Mouse (Mus musculus) hindbrain, embryonic 12.5 days (tissue): ENCODE measurements at regions not wholly inside any gene's neighbourhood (a gene's known extent, or its start where the extent isn't known, plus 50 kb on each side); places are given as distances from the start of the nearest gene placed in this dataset.

Experiments
- ATAC-seq: fragments of 200-750 bp; cut with Nextera tagmentation; 2 replicates; pipeline ENCODE4 v1.8.0; 2017; ENCODE audit warnings: moderate TSS enrichment; ENCODE audit not compliant: low FRiP score
- H3K27ac ChIP-seq: fragments of 300-500 bp; sonication (generic); 2 replicates; pipeline ENCODE4 v1.5.1; 2016; ENCODE audit warnings: mild to moderate bottlenecking
- H3K27me3 ChIP-seq: fragments of 300-500 bp; sonication (generic); 2 replicates; pipeline ENCODE4 v1.6.1; 2016; ENCODE audit warnings: mild to moderate bottlenecking
- H3K36me3 ChIP-seq: fragments of 300-500 bp; sonication (generic); 2 replicates; pipeline ENCODE4 v1.6.1; 2016; ENCODE audit warnings: mild to moderate bottlenecking
- H3K4me1 ChIP-seq: fragments of 300-500 bp; sonication (generic); 2 replicates; pipeline ENCODE4 v1.6.1; 2016
- H3K4me2 ChIP-seq: fragments of 300-500 bp; sonication (generic); replicated peaks from 2 replicates; pipeline ENCODE4 v1.6.1; 2016; ENCODE audit warnings: mild to moderate bottlenecking
- H3K4me3 ChIP-seq: fragments of 300-500 bp; sonication (generic); 2 replicates; pipeline ENCODE4 v1.5.1; 2016; ENCODE audit warnings: mild to moderate bottlenecking
- H3K9ac ChIP-seq: fragments of 300-500 bp; sonication (generic); 2 replicates; pipeline ENCODE4 v1.6.1; 2016; ENCODE audit warnings: mild to moderate bottlenecking, moderate library complexity
- H3K9me3 ChIP-seq: fragments of 300-500 bp; sonication (generic); replicated peaks from 2 replicates; pipeline ENCODE4 v1.6.1; 2016; ENCODE audit warnings: mild to moderate bottlenecking
- WGBS: fragments of 180-500 bp; shearing (Covaris S2); methylation state at CpG from one replicate; pipeline ENCODE4 v1.1.7; 2016; 5-methylcytosine and 5-hydroxymethylcytosine counted together

- no peaks in the 10 kb centered on the region for H3K36me3 ChIP-seq
- H3K9me3 ChIP-seq = no peaks in the 10 kb centered on the region
- H3K27ac ChIP-seq = no peak overlapping the region
- no peak overlapping the region for H3K4me3 ChIP-seq
- no peak overlapping the region for H3K9ac ChIP-seq
- ATAC-seq = no peak
- H3K4me2 ChIP-seq = no peak overlapping the region
- H3K4me1 ChIP-seq = peaks cover 5% of the 10 kb centered on the region; the same call in 1 of the 2 replicates
- no peaks in the 10 kb centered on the region for H3K27me3 ChIP-seq
- 37% methylated on average over 5 of the region's 5 CpGs for WGBS
These were observed 498.1 kb upstream of the Tnp1 start for GRCm38 (mm10) chr1:73513822-73514221.

DNA sequence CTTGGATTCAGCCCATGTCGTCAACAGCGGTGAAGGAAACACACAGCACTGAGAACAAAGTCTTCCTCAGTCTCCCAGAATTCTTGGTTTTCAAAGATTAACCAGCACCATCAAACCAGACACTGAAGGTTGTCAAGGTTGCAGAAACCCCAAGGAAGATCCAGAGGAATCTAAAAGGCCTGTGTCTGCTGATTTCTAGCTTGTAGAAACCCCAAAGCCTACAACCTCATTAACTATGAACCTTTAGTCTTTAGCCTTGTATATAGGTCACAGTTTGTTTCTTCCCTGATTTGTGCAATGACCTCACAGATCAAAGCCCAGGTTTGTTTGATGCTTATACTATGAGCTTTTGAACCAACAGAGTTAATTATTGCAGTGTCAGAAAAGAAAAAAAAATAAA is 497.1 kb upstream of the Tnp1 start:
- no peak overlapping the region for H3K9ac ChIP-seq
- no peaks in the 10 kb centered on the region for H3K9me3 ChIP-seq
- no peak for ATAC-seq
- no peak overlapping the region for H3K4me2 ChIP-seq
- H3K4me1 ChIP-seq = peaks cover 5% of the 10 kb centered on the region; the same call in 1 of the 2 replicates
- no peak overlapping the region for H3K27ac ChIP-seq
- no peaks in the 10 kb centered on the region for H3K36me3 ChIP-seq
- H3K27me3 ChIP-seq = no peaks in the 10 kb centered on the region
- 90% methylated on average over 2 of the region's 2 CpGs for WGBS
- H3K4me3 ChIP-seq = no peak overlapping the region

- H3K4me1 ChIP-seq = no peaks in the 10 kb centered on the region
- H3K36me3 ChIP-seq = no peaks in the 10 kb centered on the region
- no peak overlapping the region for H3K9ac ChIP-seq
- WGBS = 70% methylated on average over 10 of the region's 10 CpGs
- no peaks in the 10 kb centered on the region for H3K9me3 ChIP-seq
- no peak overlapping the region for H3K4me3 ChIP-seq
- H3K27me3 ChIP-seq = no peaks in the 10 kb centered on the region
- no peak for ATAC-seq
- no peak overlapping the region for H3K4me2 ChIP-seq
- no peak overlapping the region for H3K27ac ChIP-seq
These were observed 491.5 kb upstream of the Tnp1 start for GRCm38 (mm10) chr1:73507071-73507754.

DNA sequence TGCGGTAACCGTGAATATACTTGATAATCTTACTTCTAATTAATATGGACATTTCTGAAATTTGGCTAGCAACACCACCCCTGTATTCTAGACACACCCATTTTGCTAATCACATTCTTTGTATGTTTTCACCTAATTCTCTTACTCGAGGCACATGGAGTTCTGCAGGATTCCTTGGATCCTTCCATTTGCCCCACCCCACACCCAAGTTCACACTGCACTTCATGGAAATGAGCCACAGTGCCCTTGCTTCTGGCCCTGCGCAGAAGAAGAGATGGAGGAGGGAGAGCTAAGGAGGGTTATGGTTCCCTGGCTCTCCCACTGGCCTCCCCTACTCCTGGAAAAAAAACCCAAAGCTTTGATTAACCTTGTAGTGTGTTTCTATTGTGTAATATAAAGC is 487.9 kb upstream of the Tnp1 start:
- H3K9ac ChIP-seq = no peak overlapping the region
- no peak for ATAC-seq
- H3K27ac ChIP-seq = no peak overlapping the region
- no peak overlapping the region for H3K4me2 ChIP-seq
- no peak overlapping the region for H3K4me3 ChIP-seq
- no peaks in the 10 kb centered on the region for H3K9me3 ChIP-seq
- 85% methylated on average over 4 of the region's 4 CpGs for WGBS
- H3K36me3 ChIP-seq = no peaks in the 10 kb centered on the region
- H3K4me1 ChIP-seq = no peaks in the 10 kb centered on the region
- H3K27me3 ChIP-seq = no peaks in the 10 kb centered on the region

DNA sequence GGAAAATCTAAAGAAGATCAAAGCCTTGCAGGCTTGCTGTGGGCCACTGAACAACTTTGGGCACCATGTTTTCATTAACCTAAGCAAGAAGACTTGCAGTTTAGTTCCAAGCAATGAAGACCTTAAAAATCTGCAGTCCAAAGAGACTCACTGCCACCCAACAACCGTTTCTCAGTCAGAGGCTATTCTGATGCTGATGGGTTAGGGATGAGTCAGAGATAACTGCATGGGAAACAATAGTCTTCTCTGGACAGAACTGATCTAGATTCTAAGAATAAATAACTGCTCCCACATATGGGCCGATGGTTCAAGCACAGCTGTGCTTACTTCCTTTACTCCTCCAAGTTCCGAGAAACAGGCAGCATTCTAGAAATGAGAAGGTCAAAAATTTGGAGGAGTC is 485.0 kb upstream of the Tnp1 start:
- no peaks in the 10 kb centered on the region for H3K9me3 ChIP-seq
- no peak for ATAC-seq
- no peaks in the 10 kb centered on the region for H3K36me3 ChIP-seq
- no peak overlapping the region for H3K4me2 ChIP-seq
- H3K4me3 ChIP-seq = no peak overlapping the region
- no peaks in the 10 kb centered on the region for H3K4me1 ChIP-seq
- H3K27me3 ChIP-seq = no peaks in the 10 kb centered on the region
- 80% methylated on average over 3 of the region's 3 CpGs for WGBS
- no peak overlapping the region for H3K27ac ChIP-seq
- H3K9ac ChIP-seq = no peak overlapping the region

- no peak overlapping the region for H3K4me2 ChIP-seq
- ATAC-seq = no peak
- no peaks in the 10 kb centered on the region for H3K36me3 ChIP-seq
- H3K9ac ChIP-seq = no peak overlapping the region
- no peaks in the 10 kb centered on the region for H3K4me1 ChIP-seq
- H3K27me3 ChIP-seq = no peaks in the 10 kb centered on the region
- H3K27ac ChIP-seq = no peak overlapping the region
- no peaks in the 10 kb centered on the region for H3K9me3 ChIP-seq
- H3K4me3 ChIP-seq = no peak overlapping the region
These were observed 480.5 kb upstream of the Tnp1 start for GRCm38 (mm10) chr1:73495971-73496749.

- Histone ChIP-seq H3K9me3 (no peaks in the 10 kb centered on the region), H3K4me1 (no peaks in the 10 kb centered on the region), H3K4me2 (no peak overlapping the region), H3K27ac (no peak overlapping the region), H3K36me3 (no peaks in the 10 kb centered on the region), H3K27me3 (no peaks in the 10 kb centered on the region), H3K4me3 (no peak overlapping the region), H3K9ac (no peak overlapping the region)
- ATAC-seq = no peak
- WGBS = 70% methylated on average over 2 of the region's 2 CpGs
These were observed 466.2 kb upstream of the Tnp1 start for GRCm38 (mm10) chr1:73481956-73482355.

- Histone ChIP-seq H3K27ac (no peak overlapping the region), H3K9me3 (no peaks in the 10 kb centered on the region), H3K4me1 (no peaks in the 10 kb centered on the region), H3K27me3 (no peaks in the 10 kb centered on the region), H3K36me3 (no peaks in the 10 kb centered on the region), H3K4me2 (no peak overlapping the region), H3K9ac (no peak overlapping the region), H3K4me3 (no peak overlapping the region)
- WGBS = 46% methylated on average over 4 of the region's 4 CpGs
- no peak for ATAC-seq
These were observed 463.7 kb upstream of the Tnp1 start for GRCm38 (mm10) chr1:73479349-73479920.

GRCm38 (mm10) chr1:73460598-73460997 is 444.9 kb upstream of the Tnp1 start:
- Histone ChIP-seq H3K27ac (no peak overlapping the region), H3K36me3 (no peaks in the 10 kb centered on the region), H3K27me3 (no peaks in the 10 kb centered on the region), H3K4me1 (peaks cover 4% of the 10 kb centered on the region; the same call in 1 of the 2 replicates), H3K9me3 (no peaks in the 10 kb centered on the region), H3K4me3 (no peak overlapping the region), H3K4me2 (no peak overlapping the region), H3K9ac (no peak overlapping the region)
- no peak for ATAC-seq
- WGBS = 77% methylated on average over 3 of the region's 3 CpGs

GRCm38 (mm10) chr1:73459754-73460534 is 444.2 kb upstream of the Tnp1 start:
- Histone ChIP-seq H3K9ac (no peak overlapping the region), H3K4me3 (no peak overlapping the region), H3K4me2 (no peak overlapping the region), H3K27me3 (no peaks in the 10 kb centered on the region), H3K4me1 (peaks cover 4% of the 10 kb centered on the region; the same call in 1 of the 2 replicates), H3K27ac (no peak overlapping the region), H3K36me3 (no peaks in the 10 kb centered on the region), H3K9me3 (no peaks in the 10 kb centered on the region)
- no peak for ATAC-seq
- WGBS = 56% methylated on average over 13 of the region's 13 CpGs

DNA sequence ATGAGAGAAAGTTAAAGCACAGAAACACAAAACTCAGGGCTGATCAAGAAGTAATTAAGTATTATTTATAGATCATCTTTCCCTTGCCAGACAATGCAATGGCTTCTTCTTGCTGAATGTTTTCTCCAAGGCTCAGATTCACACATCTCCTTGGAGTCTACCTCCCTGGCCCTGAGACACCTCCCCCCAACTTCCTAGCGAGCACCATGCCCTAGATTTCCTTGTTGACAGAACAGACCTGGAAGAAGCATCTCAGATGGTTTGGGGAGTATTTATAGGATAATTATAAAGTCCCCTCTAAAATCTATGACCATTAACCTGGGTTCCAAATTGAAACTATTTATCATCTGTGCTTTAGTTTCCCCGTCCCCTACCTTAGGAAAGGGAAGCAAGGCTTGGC is 441.6 kb upstream of the Tnp1 start:
- 85% methylated on average over 2 of the region's 2 CpGs for WGBS
- H3K4me2 ChIP-seq = no peak overlapping the region
- H3K4me1 ChIP-seq = peaks cover 4% of the 10 kb centered on the region; the same call in 1 of the 2 replicates
- H3K27ac ChIP-seq = no peak overlapping the region
- H3K9me3 ChIP-seq = no peaks in the 10 kb centered on the region
- no peak for ATAC-seq
- H3K36me3 ChIP-seq = no peaks in the 10 kb centered on the region
- H3K9ac ChIP-seq = no peak overlapping the region
- H3K27me3 ChIP-seq = no peaks in the 10 kb centered on the region
- no peak overlapping the region for H3K4me3 ChIP-seq

DNA sequence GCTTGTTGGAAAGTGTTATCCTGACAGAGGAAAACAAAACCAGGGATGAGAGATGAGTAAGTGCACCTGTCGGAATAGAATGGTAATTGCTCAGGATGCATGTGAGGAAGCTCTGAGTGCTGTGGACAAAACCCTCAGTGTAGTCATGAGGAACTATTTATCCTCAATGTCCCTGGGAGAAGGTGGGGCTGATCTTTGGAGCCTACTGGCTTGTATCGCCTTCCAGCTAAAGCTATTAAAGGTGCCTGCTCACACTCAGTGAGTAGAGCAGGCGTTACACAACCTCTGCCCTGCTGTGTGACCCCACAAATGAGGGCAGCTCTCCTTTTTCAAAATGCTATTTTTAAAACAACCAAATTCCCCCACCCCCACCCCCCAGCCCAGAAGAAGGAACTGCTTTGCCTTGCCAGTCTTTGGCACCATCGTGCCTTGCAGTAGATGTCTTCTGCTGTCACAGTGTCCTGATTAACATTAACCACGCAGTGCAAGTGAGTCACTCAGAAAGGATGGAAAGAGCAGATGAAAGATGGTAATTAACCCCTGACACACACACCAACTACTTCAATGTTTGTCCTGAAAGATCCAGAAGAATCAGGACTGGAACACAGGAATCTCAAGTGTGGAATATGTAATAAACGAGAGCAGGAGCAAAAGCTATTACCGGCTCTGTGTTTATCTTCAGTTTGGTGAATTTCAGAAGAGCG is 440.8 kb upstream of the Tnp1 start:
- no peak overlapping the region for H3K27ac ChIP-seq
- no peak overlapping the region for H3K4me2 ChIP-seq
- no peaks in the 10 kb centered on the region for H3K36me3 ChIP-seq
- H3K9ac ChIP-seq = no peak overlapping the region
- H3K4me3 ChIP-seq = no peak overlapping the region
- H3K9me3 ChIP-seq = no peaks in the 10 kb centered on the region
- WGBS = 78% methylated on average over 8 of the region's 8 CpGs
- H3K27me3 ChIP-seq = no peaks in the 10 kb centered on the region
- ATAC-seq = no peak
- peaks cover 4% of the 10 kb centered on the region; the same call in 1 of the 2 replicates for H3K4me1 ChIP-seq
